Mouse (Mus musculus): ENCODE measurements at regions not wholly inside any gene's neighbourhood (a gene's known extent, or its start where the extent isn't known, plus 50 kb on each side); places are given as distances from the start of the nearest gene placed in this dataset.

GRCm38 (mm10) chr17:88116321-88116720 lies 51.2 kb upstream of the Fbxo11 start:
- no peak overlapping the region for H3K4me2 ChIP-seq (replicated peaks; ENCODE audit: low read depth)
- no peaks in the 10 kb centered on the region for H3K4me1 ChIP-seq (replicated peaks; ENCODE audit: control insufficient read depth, insufficient read depth)
- no peak for TF ChIP-seq CTCF (IDR thresholded peaks at IDR 0.05; ENCODE audit: low read depth)
- no peak for TF ChIP-seq EP300 (optimal IDR thresholded peaks at IDR 0.05)
- no peak overlapping the region for H3K27ac ChIP-seq (replicated peaks)
- no peaks in the 10 kb centered on the region for H3K9me3 ChIP-seq (ENCODE audit: control insufficient read depth, low read length)
- no peak for ATAC-seq (ENCODE audit: low FRiP score, low TSS enrichment)
- DNase-seq (ENCODE audit: low spot score) = no peak
- no peak overlapping the region for H3K4me3 ChIP-seq (ENCODE audit: low read depth, low read length)
- 85% methylated on average over 4 of the region's 4 CpGs for WGBS
- no peaks in the 10 kb centered on the region for H3K36me3 ChIP-seq (ENCODE audit: control insufficient read depth, insufficient read depth, low read length)
- H3K9ac ChIP-seq (ENCODE audit: low read length) = no peak overlapping the region
- no peaks in the 10 kb centered on the region for H3K27me3 ChIP-seq (ENCODE audit: control insufficient read depth, insufficient read depth, low read length)

- Histone ChIP-seq H3K27ac (replicated peaks) (no peak overlapping the region), H3K9me3 (ENCODE audit: control insufficient read depth, low read length) (no peaks in the 10 kb centered on the region), H3K36me3 (ENCODE audit: control insufficient read depth, insufficient read depth, low read length) (no peaks in the 10 kb centered on the region), H3K27me3 (ENCODE audit: control insufficient read depth, insufficient read depth, low read length) (no peaks in the 10 kb centered on the region), H3K4me3 (ENCODE audit: low read depth, low read length) (no peak overlapping the region), H3K4me1 (replicated peaks; ENCODE audit: control insufficient read depth, insufficient read depth) (no peaks in the 10 kb centered on the region), H3K9ac (ENCODE audit: low read length) (no peak overlapping the region), H3K4me2 (replicated peaks; ENCODE audit: low read depth) (no peak overlapping the region)
- ATAC-seq (ENCODE audit: low FRiP score, low TSS enrichment) (no peak), DNase-seq (ENCODE audit: low spot score) (no peak)
- TF ChIP-seq CTCF (IDR thresholded peaks at IDR 0.05; ENCODE audit: low read depth) (no peak), EP300 (optimal IDR thresholded peaks at IDR 0.05) (no peak)
- WGBS = 87% methylated on average over 4 of the region's 4 CpGs
Observed at GRCm38 (mm10) chr17:88118714-88119113, 53.6 kb upstream of the Fbxo11 start.

- no peak overlapping the region for H3K9ac ChIP-seq (ENCODE audit: low read length)
- WGBS = 71% methylated on average over 3 of the region's 3 CpGs
Observed at GRCm38 (mm10) chr17:88123711-88124110, 58.6 kb upstream of the Fbxo11 start.

GRCm38 (mm10) chr17:88127126-88127525 lies 62.0 kb upstream of the Fbxo11 start:
- WGBS = 83% methylated on average over 2 of the region's 2 CpGs
- Histone ChIP-seq H3K9me3 (ENCODE audit: control insufficient read depth, low read length) (no peaks in the 10 kb centered on the region), H3K9ac (ENCODE audit: low read length) (no peak overlapping the region), H3K4me2 (replicated peaks; ENCODE audit: low read depth) (no peak overlapping the region), H3K4me3 (ENCODE audit: low read depth, low read length) (no peak overlapping the region), H3K4me1 (replicated peaks; ENCODE audit: control insufficient read depth, insufficient read depth) (no peaks in the 10 kb centered on the region), H3K27ac (replicated peaks) (no peak overlapping the region), H3K36me3 (ENCODE audit: control insufficient read depth, insufficient read depth, low read length) (no peaks in the 10 kb centered on the region), H3K27me3 (ENCODE audit: control insufficient read depth, insufficient read depth, low read length) (no peaks in the 10 kb centered on the region)
- no peak for DNase-seq (ENCODE audit: low spot score)
- TF ChIP-seq CTCF (IDR thresholded peaks at IDR 0.05; ENCODE audit: low read depth) (no peak), EP300 (optimal IDR thresholded peaks at IDR 0.05) (no peak)
- ATAC-seq (ENCODE audit: low FRiP score, low TSS enrichment) = no peak

More at GRCm38 (mm10) chr17:88123711-88124110, 58.6 kb upstream of the Fbxo11 start:
- Histone ChIP-seq H3K4me3 (ENCODE audit: low read depth, low read length) (no peak overlapping the region), H3K4me2 (replicated peaks; ENCODE audit: low read depth) (no peak overlapping the region), H3K27me3 (ENCODE audit: control insufficient read depth, insufficient read depth, low read length) (no peaks in the 10 kb centered on the region), H3K27ac (replicated peaks) (no peak overlapping the region), H3K4me1 (replicated peaks; ENCODE audit: control insufficient read depth, insufficient read depth) (no peaks in the 10 kb centered on the region), H3K9me3 (ENCODE audit: control insufficient read depth, low read length) (no peaks in the 10 kb centered on the region), H3K36me3 (ENCODE audit: control insufficient read depth, insufficient read depth, low read length) (no peaks in the 10 kb centered on the region)
- ATAC-seq (ENCODE audit: low FRiP score, low TSS enrichment) = no peak
- DNase-seq (ENCODE audit: low spot score) = no peak
- no peak for TF ChIP-seq CTCF (IDR thresholded peaks at IDR 0.05; ENCODE audit: low read depth)
- TF ChIP-seq EP300 (optimal IDR thresholded peaks at IDR 0.05) = no peak

- no peak overlapping the region for H3K4me2 ChIP-seq (replicated peaks; ENCODE audit: low read depth)
- ATAC-seq (ENCODE audit: low FRiP score, low TSS enrichment) (no peak), DNase-seq (ENCODE audit: low spot score) (no peak)
- H3K27ac ChIP-seq (replicated peaks) = no peak overlapping the region
- H3K9me3 ChIP-seq (ENCODE audit: control insufficient read depth, low read length) = no peaks in the 10 kb centered on the region
- H3K27me3 ChIP-seq (ENCODE audit: control insufficient read depth, insufficient read depth, low read length) = no peaks in the 10 kb centered on the region
- H3K4me1 ChIP-seq (replicated peaks; ENCODE audit: control insufficient read depth, insufficient read depth) = no peaks in the 10 kb centered on the region
- H3K9ac ChIP-seq (ENCODE audit: low read length) = no peak overlapping the region
- no peaks in the 10 kb centered on the region for H3K36me3 ChIP-seq (ENCODE audit: control insufficient read depth, insufficient read depth, low read length)
- WGBS = 64% methylated on average over 4 of the region's 4 CpGs
- H3K4me3 ChIP-seq (ENCODE audit: low read depth, low read length) = no peak overlapping the region
- TF ChIP-seq EP300 (optimal IDR thresholded peaks at IDR 0.05) = no peak
- no peak for TF ChIP-seq CTCF (IDR thresholded peaks at IDR 0.05; ENCODE audit: low read depth)
Observed at GRCm38 (mm10) chr17:88131297-88131696, 66.2 kb upstream of the Fbxo11 start.

GRCm38 (mm10) chr17:88131980-88132379 lies 66.9 kb upstream of the Fbxo11 start:
- ATAC-seq (ENCODE audit: low FRiP score, low TSS enrichment) (no peak), DNase-seq (ENCODE audit: low spot score) (no peak)
- H3K4me2 ChIP-seq (replicated peaks; ENCODE audit: low read depth) = no peak overlapping the region
- 85% methylated on average over 5 of the region's 5 CpGs for WGBS
- no peaks in the 10 kb centered on the region for H3K9me3 ChIP-seq (ENCODE audit: control insufficient read depth, low read length)
- no peaks in the 10 kb centered on the region for H3K4me1 ChIP-seq (replicated peaks; ENCODE audit: control insufficient read depth, insufficient read depth)
- TF ChIP-seq CTCF (IDR thresholded peaks at IDR 0.05; ENCODE audit: low read depth) (no peak), EP300 (optimal IDR thresholded peaks at IDR 0.05) (no peak)
- H3K27me3 ChIP-seq (ENCODE audit: control insufficient read depth, insufficient read depth, low read length) = no peaks in the 10 kb centered on the region
- H3K9ac ChIP-seq (ENCODE audit: low read length) = no peak overlapping the region
- no peak overlapping the region for H3K27ac ChIP-seq (replicated peaks)
- H3K4me3 ChIP-seq (ENCODE audit: low read depth, low read length) = no peak overlapping the region
- no peaks in the 10 kb centered on the region for H3K36me3 ChIP-seq (ENCODE audit: control insufficient read depth, insufficient read depth, low read length)

All from stomach, postnatal 0 days (tissue).